Mouse (Mus musculus): ENCODE measurements around the gene Ccdc92b. TPM values are rescaled to one million over a fixed set of nuclear protein-coding genes. Genes with fewer than 3 reads are reported as not detected.

Ccdc92b gene
- total and polyA plus RNA-seq, 2 experiments from 2014 or later = 3.4 to 16.8 TPM

- H3K4me3 ChIP-seq (ENCODE audit: low read length) = no peak overlapping the region
These were observed 54.2 kb downstream of the Ccdc92b start for GRCm38 (mm10) chr11:74673561-74673960.

DNA sequence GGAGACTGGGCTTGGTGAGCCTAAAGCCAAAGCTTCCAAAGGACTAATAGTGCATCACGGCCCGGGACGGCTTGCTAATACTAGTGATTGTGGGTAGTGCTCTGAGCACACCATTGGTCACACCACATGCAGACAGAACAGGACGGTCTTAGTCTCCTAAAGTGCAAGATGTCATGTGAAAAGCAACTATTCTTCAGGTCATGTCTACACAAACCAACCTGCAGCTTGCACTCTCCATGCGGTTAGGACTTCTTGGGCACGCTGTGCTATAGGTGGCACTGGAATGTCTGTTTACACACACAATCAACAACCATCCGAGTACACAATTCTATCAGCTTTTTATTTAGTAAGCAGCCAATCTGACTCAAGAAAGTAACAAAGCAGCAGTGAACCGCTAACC lies 55.3 kb downstream of the Ccdc92b start:
- H3K4me1 ChIP-seq (ENCODE audit: insufficient read depth, low read length) = no peaks in the 10 kb centered on the region

More at GRCm38 (mm10) chr11:74673561-74673960, 54.2 kb downstream of the Ccdc92b start:
- Histone ChIP-seq H3K9ac (replicated peaks; ENCODE audit: low read length) (no peak overlapping the region), H3K4me2 (ENCODE audit: low read depth, low read length) (no peak overlapping the region), H3K27ac (no peak overlapping the region), H3K9me3 (ENCODE audit: low read length) (no peaks in the 10 kb centered on the region), H3K36me3 (ENCODE audit: insufficient read depth, low read length) (peaks cover 32% of the 10 kb centered on the region), H3K4me1 (ENCODE audit: insufficient read depth, low read length) (no peaks in the 10 kb centered on the region), H3K27me3 (ENCODE audit: insufficient read depth, low read length) (no peaks in the 10 kb centered on the region)
- ATAC-seq (peak; percentile 38; the same call in 1 of the 2 replicates), DNase-seq (ENCODE audit: low spot score) (no peak)
- WGBS = 97% methylated on average over 1 of the region's 1 CpGs
- no peak for TF ChIP-seq CTCF (IDR thresholded peaks at IDR 0.05; ENCODE audit: low read depth)

GRCm38 (mm10) chr11:74675156-74675555 lies 55.8 kb downstream of the Ccdc92b start:
- peaks cover 29% of the 10 kb centered on the region for H3K36me3 ChIP-seq (ENCODE audit: insufficient read depth, low read length)
- H3K27ac ChIP-seq = no peak overlapping the region
- H3K27me3 ChIP-seq (ENCODE audit: insufficient read depth, low read length) = no peaks in the 10 kb centered on the region
- 73% methylated on average over 4 of the region's 4 CpGs for WGBS
- TF ChIP-seq CTCF (IDR thresholded peaks at IDR 0.05; ENCODE audit: low read depth) = no peak
- H3K4me1 ChIP-seq (ENCODE audit: insufficient read depth, low read length) = no peaks in the 10 kb centered on the region
- ATAC-seq (no peak), DNase-seq (ENCODE audit: low spot score) (no peak)
- no peaks in the 10 kb centered on the region for H3K9me3 ChIP-seq (ENCODE audit: low read length)
- H3K9ac ChIP-seq (replicated peaks; ENCODE audit: low read length) = no peak overlapping the region
- no peak overlapping the region for H3K4me3 ChIP-seq (ENCODE audit: low read length)
- H3K4me2 ChIP-seq (ENCODE audit: low read depth, low read length) = no peak overlapping the region

More for the DNA sequence above, 55.3 kb downstream of the Ccdc92b start:
- DNase-seq (ENCODE audit: low spot score) (no peak), ATAC-seq (no peak)
- Histone ChIP-seq H3K36me3 (ENCODE audit: insufficient read depth, low read length) (peaks cover 30% of the 10 kb centered on the region), H3K9me3 (ENCODE audit: low read length) (no peaks in the 10 kb centered on the region), H3K9ac (replicated peaks; ENCODE audit: low read length) (no peak overlapping the region), H3K27me3 (ENCODE audit: insufficient read depth, low read length) (no peaks in the 10 kb centered on the region), H3K4me2 (ENCODE audit: low read depth, low read length) (no peak overlapping the region), H3K4me3 (ENCODE audit: low read length) (no peak overlapping the region), H3K27ac (no peak overlapping the region)
- TF ChIP-seq CTCF (IDR thresholded peaks at IDR 0.05; ENCODE audit: low read depth) = no peak
- 96% methylated on average over 8 of the region's 8 CpGs for WGBS

Other genes starting within 250 kb of the Ccdc92b start
- 48.5 and 55.5 TPM in 2 replicates for gene Rap1gap2, start 8.7 kb upstream of the Ccdc92b start, total RNA-seq (2014; rRNA removed)
- 9.9 and 11.1 TPM in 2 replicates for gene Rap1gap2, start 8.7 kb upstream of the Ccdc92b start, polyA plus RNA-seq (2015; fragmentation: Nextera tagmentation; extraction: Ambion mirVana)
- 87.1 and 132 TPM in 2 replicates for gene Cluh, start 29.9 kb downstream of the Ccdc92b start, total RNA-seq (2014; rRNA removed)
- gene Cluh, start 29.9 kb downstream of the Ccdc92b start, polyA plus RNA-seq (2015; fragmentation: Nextera tagmentation; extraction: Ambion mirVana) = 18.7 and 21.3 TPM in 2 replicates
- 181 and 190 TPM in 2 replicates for gene Pafah1b1, start 105.1 kb downstream of the Ccdc92b start, total RNA-seq (2014; rRNA removed)
- gene Pafah1b1, start 105.1 kb downstream of the Ccdc92b start, polyA plus RNA-seq (2015; fragmentation: Nextera tagmentation; extraction: Ambion mirVana) = 82.6 and 83.5 TPM in 2 replicates
- 8.3 and 10.6 TPM in 2 replicates for gene Mettl16, start 151.2 kb downstream of the Ccdc92b start, total RNA-seq (2014; rRNA removed)
- gene Mettl16, start 151.2 kb downstream of the Ccdc92b start, polyA plus RNA-seq (2015; fragmentation: Nextera tagmentation; extraction: Ambion mirVana) = 26.6 and 27.1 TPM in 2 replicates
- 18.5 and 22.8 TPM in 2 replicates for gene Mnt, start 211.3 kb downstream of the Ccdc92b start, total RNA-seq (2014; rRNA removed)
- 7.0 and 8.4 TPM in 2 replicates for gene Mnt, start 211.3 kb downstream of the Ccdc92b start, polyA plus RNA-seq (2015; fragmentation: Nextera tagmentation; extraction: Ambion mirVana)

Measured in hindbrain, postnatal 0 days (tissue).